Mouse (Mus musculus) G1E (cell line): Measurements from ENCODE around the gene Ddit4. TPM values are rescaled to one million over a fixed set of nuclear protein-coding genes. Genes with fewer than 3 reads are reported as not detected.
A peak's percentile ranks its signal among the peaks of the same experiment; 100 is the strongest.

Experiments used
- ATAC-seq: 2 replicates; pipeline ENCODE4 v1.8.0; 2016; ENCODE audit warnings: mild to moderate bottlenecking; ENCODE audit not compliant: insufficient number of reproducible peaks, poor library complexity, low FRiP score, severe bottlenecking; ENCODE audit errors: extremely low read depth
- DNase-seq: peaks from one replicate; pipeline ENCODE4 v3.0.0; 2012; ENCODE audit warnings: low spot score
- H3K27me3 ChIP-seq: 2 replicates; pipeline ENCODE4 v1.6.1; 2012; ENCODE audit warnings: mild to moderate bottlenecking, low read length, inconsistent platforms; ENCODE audit not compliant: insufficient read depth
- H3K36me3 ChIP-seq: replicated peaks from 2 replicates; pipeline ENCODE3; 2012; ENCODE audit warnings: mild to moderate bottlenecking, inconsistent platforms
- H3K4me1 ChIP-seq: 2 replicates; pipeline ENCODE4 v1.6.1; 2012; ENCODE audit warnings: low read depth, low read length, inconsistent platforms, mixed read lengths; ENCODE audit not compliant: insufficient read depth
- H3K4me3 ChIP-seq: 2 replicates; pipeline ENCODE4 v1.5.1; 2012; ENCODE audit warnings: low read depth, mild to moderate bottlenecking, inconsistent platforms, low read length, moderate library complexity, mixed read lengths
- H3K9me3 ChIP-seq: replicated peaks from 2 replicates; pipeline ENCODE4 v1.6.1; 2012; ENCODE audit warnings: inconsistent platforms
- CTCF ChIP-seq: IDR thresholded peaks from 2 replicates; pipeline ENCODE4 v1.5.1; 2012; ENCODE audit warnings: low read depth, low read length, inconsistent platforms, mixed read lengths
- GATA1 ChIP-seq: IDR thresholded peaks from 2 replicates; pipeline ENCODE4 v1.6.1; 2012; ENCODE audit warnings: borderline replicate concordance, low read length, inconsistent platforms, mixed read lengths
- GATA2 ChIP-seq: IDR thresholded peaks from 2 replicates; pipeline ENCODE4 v1.6.1; 2012; ENCODE audit warnings: low read depth, low read length, inconsistent platforms, borderline replicate concordance
- POLR2AphosphoS5 ChIP-seq: IDR thresholded peaks from 2 replicates; pipeline ENCODE4 v1.6.1; 2012; ENCODE audit warnings: low read depth, low read length, inconsistent platforms; ENCODE audit not compliant: insufficient replicate concordance
- TAL1 ChIP-seq: conservative IDR thresholded peaks from 2 replicates; pipeline ENCODE4 v1.6.1; 2012; ENCODE audit warnings: low read depth, low read length, inconsistent platforms, mixed read lengths
- polyA plus RNA-seq: library from polyadenylated mRNA; stranded (reverse); fragments of >175 nt; gene quantifications from 2 replicates; pipeline ENCODE4 v1.2.3, GENCODE M21; 2012
- total RNA-seq, 2 experiments: library from RNA; stranded (forward) in 1 of 2; stranded (reverse) in 1 of 2; fragments of 200-1000 nt in 1 of 2; fragments of >200 nt in 1 of 2; fragmentation: Nextera tagmentation in 1 of 2; gene quantifications; 2 replicates each; pipeline ENCODE4 v1.2.3; 2014 to 2017

Gene Ddit4
- total and polyA plus RNA-seq, 3 experiments = 9.9 to 28.5 (median 27.7) TPM

DNA sequence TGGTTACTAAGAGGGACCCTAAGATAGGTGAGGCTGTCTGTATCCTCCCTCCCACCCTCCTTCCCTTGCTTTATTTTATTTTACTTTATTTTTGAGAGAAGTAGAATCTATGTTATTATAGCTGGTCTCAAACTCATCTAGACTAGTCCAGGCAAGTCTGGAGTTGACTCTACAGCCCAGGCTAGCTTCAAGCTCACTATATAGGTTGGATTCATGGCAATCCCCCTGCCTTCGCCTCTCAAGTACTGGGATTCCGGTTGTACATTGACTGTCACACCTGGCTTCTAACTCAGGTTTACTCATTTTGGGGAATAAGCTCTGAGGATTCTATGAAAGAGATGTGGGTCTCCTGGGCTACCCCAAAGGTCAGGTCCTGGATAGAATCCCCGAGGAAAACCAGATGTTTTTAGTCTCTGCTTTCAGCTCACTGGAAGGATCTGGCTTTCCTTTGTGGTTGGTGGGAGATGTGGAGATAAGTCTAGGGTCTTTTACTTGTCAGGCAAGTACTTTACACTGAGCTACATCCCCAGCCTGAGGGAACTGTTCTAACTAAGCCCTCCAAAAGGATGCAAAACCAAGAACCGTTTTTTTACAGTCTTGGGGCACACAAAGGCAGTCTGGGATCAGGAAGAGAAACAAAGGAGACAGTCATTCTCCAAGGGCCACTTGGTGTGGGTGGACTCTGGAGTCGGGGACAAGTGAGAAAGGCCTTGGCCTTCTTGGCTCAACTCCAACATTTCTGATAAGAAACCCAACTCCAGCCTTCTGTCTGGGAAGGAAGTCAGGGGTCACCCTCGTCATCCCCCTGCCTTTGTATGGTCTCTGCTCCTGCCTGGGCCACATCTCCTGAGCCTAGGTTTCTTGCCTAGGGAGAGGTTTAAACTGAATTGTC, 3.0 kb downstream of the Ddit4 start:
- Histone ChIP-seq H3K9me3 (no peaks in the 10 kb centered on the region), H3K36me3 (peaks cover 13% of the 10 kb centered on the region), H3K4me1 (peaks cover 51% of the 10 kb centered on the region), H3K4me3 (no peak overlapping the region), H3K27me3 (no peaks in the 10 kb centered on the region)
- DNase-seq (no peak), ATAC-seq (no peak)
- TF ChIP-seq CTCF (no peak), GATA2 (no peak), POLR2AphosphoS5 (no peak), TAL1 (no peak), GATA1 (no peak)

- H3K4me3 ChIP-seq = no peak overlapping the region
- ATAC-seq = no peak
- TF ChIP-seq GATA2 (no peak), TAL1 (no peak), POLR2AphosphoS5 (no peak), CTCF (no peak), GATA1 (no peak)
- peaks cover 56% of the 10 kb centered on the region for H3K4me1 ChIP-seq
- H3K36me3 ChIP-seq = peaks cover 13% of the 10 kb centered on the region
- DNase-seq = no peak
- H3K27me3 ChIP-seq = no peaks in the 10 kb centered on the region; the same call in 1 of the 2 replicates
- H3K9me3 ChIP-seq = no peaks in the 10 kb centered on the region
Measured at GRCm38 (mm10) chr10:59947296-59948073, 4.1 kb downstream of the Ddit4 start.

DNA sequence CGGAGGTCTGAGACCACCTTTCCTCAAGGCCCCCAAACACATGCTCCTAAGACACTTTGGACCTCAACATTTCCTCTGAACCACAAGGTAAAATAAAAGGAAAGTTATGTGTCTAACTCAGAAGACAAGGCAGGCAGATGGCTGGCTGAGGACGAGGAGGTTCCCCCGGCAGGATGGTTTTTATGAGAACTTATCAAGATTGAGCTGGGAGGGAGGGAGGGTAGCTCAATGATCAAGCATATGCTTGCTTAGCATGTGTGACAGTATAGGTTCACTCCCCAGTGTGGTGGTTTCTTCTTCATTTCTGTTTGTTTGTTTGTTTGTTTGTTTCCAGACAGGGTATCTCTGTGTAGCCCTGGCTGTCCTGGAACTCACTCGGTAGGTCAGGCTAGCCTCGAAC, 5.3 kb downstream of the Ddit4 start:
- Histone ChIP-seq H3K9me3 (no peaks in the 10 kb centered on the region), H3K36me3 (peaks cover 13% of the 10 kb centered on the region), H3K27me3 (no peaks in the 10 kb centered on the region; the same call in 1 of the 2 replicates), H3K4me1 (peaks cover 57% of the 10 kb centered on the region), H3K4me3 (no peak overlapping the region)
- ATAC-seq (no peak), DNase-seq (no peak)
- no peak for TF ChIP-seq GATA2
- no peak for TF ChIP-seq POLR2AphosphoS5
- TF ChIP-seq GATA1 = no peak
- TF ChIP-seq TAL1 = no peak
- TF ChIP-seq CTCF = no peak

GRCm38 (mm10) chr10:59945416-59945815, 6.2 kb downstream of the Ddit4 start:
- H3K4me1 ChIP-seq = peaks cover 52% of the 10 kb centered on the region
- peaks cover 8% of the 10 kb centered on the region for H3K36me3 ChIP-seq
- no peaks in the 10 kb centered on the region; the same call in 1 of the 2 replicates for H3K27me3 ChIP-seq
- no peak for DNase-seq
- no peak overlapping the region for H3K4me3 ChIP-seq
- no peaks in the 10 kb centered on the region for H3K9me3 ChIP-seq
- no peak for ATAC-seq
- TF ChIP-seq TAL1 (no peak), CTCF (no peak), GATA2 (no peak), POLR2AphosphoS5 (no peak), GATA1 (no peak)

DNA sequence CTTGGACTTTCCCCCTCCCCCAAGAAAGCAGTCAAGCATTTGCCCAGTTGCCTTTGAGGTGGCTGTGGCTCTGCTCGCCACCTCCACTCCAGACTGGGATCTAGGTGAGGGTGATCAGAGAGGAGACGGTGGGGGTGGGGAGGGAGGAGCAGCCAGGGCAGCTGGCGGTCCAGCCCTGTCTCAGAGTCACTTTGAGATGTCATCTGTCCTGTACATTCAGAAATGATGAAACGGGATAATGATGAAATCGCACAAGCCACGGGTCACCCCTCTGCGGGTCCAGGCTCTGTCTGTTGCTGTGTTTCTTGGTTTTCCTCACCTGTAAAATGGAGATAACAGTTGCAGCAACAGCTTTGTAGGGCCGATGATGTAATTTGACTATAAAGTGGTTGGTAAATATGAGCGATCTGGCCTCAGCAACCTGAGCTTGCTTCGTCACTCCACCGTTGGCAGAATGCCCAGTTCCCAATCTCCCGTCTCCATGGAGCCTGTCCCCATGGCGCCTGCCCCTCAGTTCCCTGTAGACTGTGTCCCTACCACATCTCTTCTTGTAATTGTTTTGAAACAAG, 8.1 kb downstream of the Ddit4 start:
- Histone ChIP-seq H3K36me3 (no peaks in the 10 kb centered on the region), H3K9me3 (no peaks in the 10 kb centered on the region), H3K4me3 (peak overlapping the region; percentile 58; the same call in 1 of the 2 replicates), H3K27me3 (no peaks in the 10 kb centered on the region; the same call in 1 of the 2 replicates), H3K4me1 (peaks cover 38% of the 10 kb centered on the region)
- TF ChIP-seq POLR2AphosphoS5 (no peak), CTCF (no peak), GATA1 (no peak), TAL1 (peak; percentile 54), GATA2 (no peak)
- ATAC-seq = peak; percentile 54
- DNase-seq = no peak
